Mouse (Mus musculus) frontal cortex, adult (tissue): ENCODE results near the gene Gm15107.
"Not testable (repeated sequence)": the region's sequence is repeated elsewhere in the genome, so short reads cannot be mapped to it uniquely, and the experiment has no call there.

Source experiments
- ATAC-seq: cut with Nextera tagmentation; 2 replicates; pipeline ENCODE4 v1.9.2; 2017; ENCODE audit warnings: mild to moderate bottlenecking, moderate library complexity, mixed read lengths; ENCODE audit not compliant: low TSS enrichment

Gm15107 gene

GRCm38 (mm10) chrX:148180424-148180823 lies at the start of gene Gm15107:
Gene Gm15107 (plus strand): TSS chrX:148180724.
- not testable (repeated sequence) for ATAC-seq
